8 mouse cellular contexts compared by ENCODE assay signal in the genomic region with DNA sequence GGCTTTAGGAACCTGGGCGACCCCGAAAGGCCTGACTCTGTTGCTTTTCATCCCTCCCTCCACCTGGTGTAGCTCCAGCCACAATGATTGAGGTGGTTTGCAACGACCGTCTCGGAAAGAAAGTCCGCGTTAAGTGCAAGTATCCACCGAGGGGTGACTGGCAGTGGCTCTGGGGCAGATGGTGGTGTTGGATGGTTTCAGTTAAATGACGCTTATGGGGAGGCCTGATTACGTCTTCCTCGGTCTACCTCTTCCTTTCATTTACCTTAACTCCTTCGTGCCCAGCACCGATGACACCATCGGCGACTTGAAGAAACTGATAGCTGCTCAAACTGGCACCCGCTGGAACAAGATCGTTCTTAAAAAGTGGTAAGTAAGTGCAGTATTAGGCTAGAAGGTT. TPM values are rescaled to one million over a fixed set of nuclear protein-coding genes. Genes with fewer than 3 reads are reported as not detected.
A peak's percentile ranks its signal among the peaks of the same experiment; 100 is the strongest.
DNase-seq lines count a peak whose midpoint lies in the region; ATAC-seq and TF ChIP-seq lines count a peak whose summit lies in the region.

No protein-coding gene starts in this region.

- peak overlapping the region; percentile 90 for H3K4me3 ChIP-seq in gastrocnemius, adult 2 months
- peak overlapping the region; percentile 97 for H3K4me3 ChIP-seq in brown adipose tissue, adult 24 weeks (ENCODE audit: insufficient read depth, low read depth, low read length)
- peak overlapping the region; percentile 84 for H3K4me3 ChIP-seq in intestine, embryonic 14.5 days (ENCODE audit: low read depth, low read length)
- peak overlapping the region; percentile 69 for H3K4me3 ChIP-seq in midbrain, embryonic 11.5 days (ENCODE audit: low read depth, low read length)

- 4% methylated on average over 17 of the region's 17 CpGs for WGBS in intestine, embryonic 14.5 days
- WGBS in midbrain, embryonic 11.5 days: 6% methylated on average over 17 of the region's 17 CpGs

- DNase-seq in gastrocnemius, adult 2 months: no peak
- no peak for DNase-seq in gastrocnemius, postnatal 36 days
- peak; percentile 72 for DNase-seq in 416B (ENCODE audit: low read depth)
- no peak for DNase-seq in intestine, embryonic 14.5 days (ENCODE audit: low spot score)
- DNase-seq in midbrain, embryonic 11.5 days (ENCODE audit: low spot score, missing footprints): no peak
- no peak for DNase-seq in urinary bladder, postnatal 25 days (ENCODE audit: low spot score)
- DNase-seq in right cerebral cortex, postnatal 4 days: no peak

- no peaks in the 10 kb centered on the region for H3K9me3 ChIP-seq in intestine, embryonic 14.5 days (ENCODE audit: control insufficient read depth, low read length)
- no peaks in the 10 kb centered on the region for H3K9me3 ChIP-seq in midbrain, embryonic 11.5 days (ENCODE audit: control insufficient read depth, low read length)

- H3K36me3 ChIP-seq in intestine, embryonic 14.5 days (ENCODE audit: control insufficient read depth, insufficient read depth, low read length): peaks cover 32% of the 10 kb centered on the region
- H3K36me3 ChIP-seq in midbrain, embryonic 11.5 days (ENCODE audit: control insufficient read depth, insufficient read depth, low read length): peaks cover 2% of the 10 kb centered on the region; the same call in 1 of the 2 replicates

- H3K27ac ChIP-seq in gastrocnemius, adult 2 months: peak overlapping the region; percentile 94
- H3K27ac ChIP-seq in brown adipose tissue, adult 24 weeks (replicated peaks; ENCODE audit: low read depth, low read length): peak overlapping the region; percentile 91; the same call in 1 of the 2 replicates
- peak overlapping the region; percentile 71; the same call in 1 of the 2 replicates for H3K27ac ChIP-seq in intestine, embryonic 14.5 days (ENCODE audit: low read depth)
- H3K27ac ChIP-seq in midbrain, embryonic 11.5 days (ENCODE audit: low read depth, low read length): no peak overlapping the region

- intact Hi-C loops in gastrocnemius, adult 2 months (cut with DNase I): loop anchor here (10.0 kb wide), 3 partner anchors 60 to 260 kb away; partner anchors contain the start of genes Zfp26, Zfp560 and Zfp846
- intact Hi-C loops in gastrocnemius, postnatal 36 days (cut with DNase I): no loop called here

- no peaks in the 10 kb centered on the region for H3K27me3 ChIP-seq in intestine, embryonic 14.5 days (replicated peaks; ENCODE audit: control insufficient read depth, insufficient read depth, low read length)
- no peaks in the 10 kb centered on the region for H3K27me3 ChIP-seq in midbrain, embryonic 11.5 days (ENCODE audit: control insufficient read depth, insufficient read depth, low read length)

- no peak for TF ChIP-seq CTCF in gastrocnemius, adult 2 months (IDR thresholded peaks at IDR 0.05)

- H3K4me1 ChIP-seq in brown adipose tissue, adult 24 weeks (ENCODE audit: control insufficient read depth, insufficient read depth, insufficient read length, low read length): peaks cover 17% of the 10 kb centered on the region
- peaks cover 22% of the 10 kb centered on the region for H3K4me1 ChIP-seq in intestine, embryonic 14.5 days (replicated peaks; ENCODE audit: control insufficient read depth, insufficient read depth, low read length)
- H3K4me1 ChIP-seq in midbrain, embryonic 11.5 days (ENCODE audit: control insufficient read depth, insufficient read depth, low read length): peaks cover 21% of the 10 kb centered on the region

- H3K4me2 ChIP-seq in intestine, embryonic 14.5 days (ENCODE audit: low read length): peak overlapping the region; percentile 88
- peak overlapping the region; percentile 75 for H3K4me2 ChIP-seq in midbrain, embryonic 11.5 days

- no peak for ATAC-seq in intestine, embryonic 14.5 days (replicated peaks; ENCODE audit: low FRiP score, low TSS enrichment, low read depth)
- ATAC-seq in midbrain, embryonic 11.5 days (ENCODE audit: low FRiP score): no peak

- peak overlapping the region; percentile 78 for H3K9ac ChIP-seq in intestine, embryonic 14.5 days (ENCODE audit: low read length)
- H3K9ac ChIP-seq in midbrain, embryonic 11.5 days (ENCODE audit: low read length): peak overlapping the region; percentile 69

RNA-seq across cellular contexts. Expression of gene Fbxl12, which starts 0.6 kb away (rescaled TPM):
- total RNA-seq in gastrocnemius, adult 2 months (2021): 1 to 10 TPM; 4.7 to 5.3 TPM
- total RNA-seq in gastrocnemius, postnatal 36 days (2021): 1 to 10 TPM; 4.7 to 6.0 TPM
- polyA plus RNA-seq in brown adipose tissue, adult 24 weeks (2012; ENCODE audit: insufficient read depth, insufficient read length, missing spikeins): 5.8 and 6.5 TPM in 2 replicates
- polyA plus RNA-seq in intestine, embryonic 14.5 days (2014; fragmentation: Nextera tagmentation; extraction: Ambion mirVana): 11.6 and 12.1 TPM in 2 replicates
- polyA plus RNA-seq in midbrain, embryonic 11.5 days (2014; fragmentation: Nextera tagmentation; extraction: Ambion mirVana): 10.5 and 12.0 TPM in 2 replicates

RNA-seq across cellular contexts. Expression of gene Ubl5, which starts 2.4 kb away (rescaled TPM):
- 100 to 1,000 TPM; 188 to 210 TPM for total RNA-seq in gastrocnemius, adult 2 months (2021)
- 100 to 1,000 TPM; 163 to 198 TPM for total RNA-seq in gastrocnemius, postnatal 36 days (2021)
- polyA plus RNA-seq in brown adipose tissue, adult 24 weeks (2012; ENCODE audit: insufficient read depth, insufficient read length, missing spikeins): 257 and 293 TPM in 2 replicates
- 346 and 349 TPM in 2 replicates for polyA plus RNA-seq in intestine, embryonic 14.5 days (2014; fragmentation: Nextera tagmentation; extraction: Ambion mirVana)
- 459 TPM in 2 replicates for polyA plus RNA-seq in midbrain, embryonic 11.5 days (2014; fragmentation: Nextera tagmentation; extraction: Ambion mirVana)

RNA-seq across cellular contexts. Expression of gene Pin1, which starts 6.8 kb away (rescaled TPM):
- total RNA-seq in gastrocnemius, adult 2 months (2021): 10 to 100 TPM; 13.0 to 15.0 TPM
- 10 to 100 TPM; 12.6 to 13.4 TPM for total RNA-seq in gastrocnemius, postnatal 36 days (2021)
- 13.9 and 17.2 TPM in 2 replicates for polyA plus RNA-seq in brown adipose tissue, adult 24 weeks (2012; ENCODE audit: insufficient read depth, insufficient read length, missing spikeins)
- polyA plus RNA-seq in intestine, embryonic 14.5 days (2014; fragmentation: Nextera tagmentation; extraction: Ambion mirVana): 55.1 and 55.3 TPM in 2 replicates
- 60.8 and 64.6 TPM in 2 replicates for polyA plus RNA-seq in midbrain, embryonic 11.5 days (2014; fragmentation: Nextera tagmentation; extraction: Ambion mirVana)
